Mouse (Mus musculus) liver, adult 2 months (tissue): ENCODE data around the gene AC192777.2.
"Not testable (repeated sequence)": the region's sequence is repeated elsewhere in the genome, so short reads cannot be mapped to it uniquely, and the experiment has no call there.

ENCODE experiments used
- CTCF ChIP-seq: fragments of 200-500 bp; IDR thresholded peaks from 2 replicates; pipeline ENCODE4 v1.5.1; 2011; ENCODE audit warnings: low read depth, low read length, control low read depth
- POLR2A ChIP-seq: fragments of 200-500 bp; IDR thresholded peaks from 2 replicates; pipeline ENCODE4 v1.6.1; 2011; ENCODE audit warnings: low read length, control low read depth; ENCODE audit not compliant: insufficient read depth; ENCODE audit errors: extremely low read depth

DNA sequence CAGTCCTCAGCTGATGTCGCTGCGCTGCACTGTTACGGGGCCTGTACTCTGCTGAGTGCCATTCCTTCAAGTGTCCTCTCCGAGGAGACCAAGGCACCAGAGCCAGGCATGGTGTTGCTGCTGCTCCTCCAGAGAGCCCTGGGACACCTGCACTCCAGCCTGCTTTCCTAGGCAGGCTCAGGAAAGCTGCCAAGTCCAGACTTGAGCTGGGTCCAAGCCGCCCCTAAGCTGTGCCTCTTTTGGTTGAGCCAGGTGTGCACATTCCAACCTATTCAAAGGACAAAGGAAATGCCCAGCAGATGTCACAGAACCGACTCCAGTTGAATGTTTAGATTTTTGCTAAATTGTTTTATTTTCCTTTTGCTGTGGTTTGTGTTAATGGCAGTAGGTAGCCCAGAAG, 20.9 kb downstream of the AC192777.2 start:
- TF ChIP-seq POLR2A, CTCF: not testable (repeated sequence)
